Mouse (Mus musculus): ENCODE results near the gene Meis1.

Meis1 gene

DNA sequence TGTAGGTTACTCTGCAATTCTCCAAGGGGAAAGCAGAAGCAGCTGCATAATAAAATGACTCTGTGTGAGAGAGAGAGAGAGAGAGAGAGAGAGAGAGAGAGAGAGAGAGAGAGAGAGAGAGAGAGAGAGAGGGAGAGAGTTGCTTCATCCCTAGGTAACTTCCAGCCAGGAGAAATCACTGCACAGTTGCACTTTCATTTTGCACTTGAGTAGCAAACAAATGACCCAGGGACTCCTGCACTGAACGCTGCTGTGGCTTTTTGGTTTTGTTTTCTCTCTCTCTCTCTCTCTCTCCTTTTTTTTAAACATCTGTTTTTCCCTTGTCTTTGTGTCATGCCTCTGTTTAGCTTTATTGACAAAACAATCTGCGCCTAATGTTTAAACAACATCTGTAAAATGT lies 118.3 kb downstream of the Meis1 start:
- no peak for DNase-seq

GRCm38 (mm10) chr11:18898862-18899261 lies 119.9 kb downstream of the Meis1 start:
- no peak for DNase-seq

- DNase-seq = no peak
Measured at GRCm38 (mm10) chr11:18897921-18898646, 120.7 kb downstream of the Meis1 start.

- DNase-seq = no peak
Measured at GRCm38 (mm10) chr11:18897250-18897649, 121.5 kb downstream of the Meis1 start.

DNA sequence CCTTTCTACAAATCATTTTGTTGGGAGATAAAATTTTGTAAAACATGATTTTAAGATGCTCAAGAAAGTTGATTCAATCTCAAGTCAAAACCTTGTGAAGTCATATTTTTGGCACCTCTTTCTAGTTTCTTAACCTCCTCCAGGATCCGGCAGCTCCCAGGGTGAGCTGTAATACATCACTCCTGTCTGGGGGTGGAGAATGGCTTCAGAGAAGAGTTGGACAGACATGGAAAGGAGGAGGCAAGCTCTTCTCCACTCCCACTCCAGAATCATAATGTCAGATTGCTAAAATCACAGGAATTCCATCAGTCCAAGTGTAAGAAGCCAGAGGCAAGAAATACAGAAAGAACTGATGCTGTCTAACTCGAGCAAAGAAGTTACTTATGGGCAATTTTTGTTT lies 126.3 kb downstream of the Meis1 start:
- no peak for DNase-seq

DNA sequence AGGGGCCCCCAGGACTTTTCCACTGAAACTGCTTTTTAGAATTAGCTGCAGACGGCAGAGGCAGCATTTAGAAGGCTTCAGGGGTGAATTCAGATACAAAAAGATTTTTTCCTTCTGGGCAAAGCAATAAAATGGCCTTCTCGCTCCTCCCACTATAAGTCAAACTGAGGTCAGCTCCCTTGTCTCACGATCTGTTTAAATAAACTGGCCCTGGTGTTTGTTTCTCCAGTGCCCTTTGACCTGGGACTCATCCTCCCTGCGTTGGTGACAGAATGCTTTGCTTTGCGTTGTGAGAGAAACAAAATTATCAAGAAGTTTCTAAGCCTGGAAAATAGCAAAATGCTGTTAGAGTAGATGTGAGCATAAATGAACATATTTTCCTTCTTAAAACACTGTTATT lies 129.6 kb downstream of the Meis1 start:
- no peak for DNase-seq

DNA sequence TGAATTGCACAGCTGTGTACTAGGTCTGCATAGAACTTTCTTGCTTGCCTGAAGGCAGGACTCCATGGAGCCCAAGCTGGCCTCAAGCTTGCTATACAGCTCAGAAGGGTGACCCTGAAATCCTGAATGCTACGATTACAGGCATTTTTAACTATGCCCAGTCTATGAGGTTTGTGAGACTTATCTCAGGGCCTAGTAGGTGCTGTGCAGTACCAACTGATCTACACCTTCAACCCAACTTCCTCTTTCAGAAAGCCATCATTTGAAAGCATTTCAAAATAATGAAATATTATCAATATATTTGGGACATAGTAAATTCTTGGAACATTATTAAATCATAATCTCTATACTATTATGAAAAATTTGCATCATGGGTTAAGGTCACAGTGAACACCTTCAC lies 130.1 kb downstream of the Meis1 start:
- no peak for DNase-seq

DNA sequence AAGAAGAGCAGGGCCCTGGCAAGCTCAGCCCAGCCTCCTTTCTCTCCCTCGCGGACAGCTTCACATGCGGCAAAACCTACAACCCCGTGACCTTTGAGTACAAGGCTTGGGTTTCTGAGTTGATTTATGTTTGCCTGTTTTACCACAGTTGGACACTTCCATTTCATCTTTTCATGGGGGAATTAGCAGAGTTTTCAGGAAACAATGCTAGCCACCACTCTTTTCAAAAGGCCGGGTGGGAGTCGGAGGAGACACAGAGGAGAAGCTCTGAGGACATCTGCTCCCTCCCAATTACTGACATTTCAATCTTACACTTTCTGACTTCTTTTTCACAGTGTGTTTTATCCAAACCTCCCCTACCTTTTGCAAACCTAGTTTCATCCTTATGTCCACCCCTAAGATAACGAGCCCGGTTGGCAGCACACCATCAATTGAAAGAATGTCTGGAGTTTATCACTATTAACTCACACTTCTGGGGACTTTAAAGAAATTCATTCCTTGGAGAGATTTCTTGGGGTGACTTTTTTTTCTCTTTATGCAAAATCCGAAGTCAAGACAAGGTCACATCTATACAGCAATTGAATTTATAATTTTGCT lies 133.0 kb downstream of the Meis1 start:
- no peak for DNase-seq

DNA sequence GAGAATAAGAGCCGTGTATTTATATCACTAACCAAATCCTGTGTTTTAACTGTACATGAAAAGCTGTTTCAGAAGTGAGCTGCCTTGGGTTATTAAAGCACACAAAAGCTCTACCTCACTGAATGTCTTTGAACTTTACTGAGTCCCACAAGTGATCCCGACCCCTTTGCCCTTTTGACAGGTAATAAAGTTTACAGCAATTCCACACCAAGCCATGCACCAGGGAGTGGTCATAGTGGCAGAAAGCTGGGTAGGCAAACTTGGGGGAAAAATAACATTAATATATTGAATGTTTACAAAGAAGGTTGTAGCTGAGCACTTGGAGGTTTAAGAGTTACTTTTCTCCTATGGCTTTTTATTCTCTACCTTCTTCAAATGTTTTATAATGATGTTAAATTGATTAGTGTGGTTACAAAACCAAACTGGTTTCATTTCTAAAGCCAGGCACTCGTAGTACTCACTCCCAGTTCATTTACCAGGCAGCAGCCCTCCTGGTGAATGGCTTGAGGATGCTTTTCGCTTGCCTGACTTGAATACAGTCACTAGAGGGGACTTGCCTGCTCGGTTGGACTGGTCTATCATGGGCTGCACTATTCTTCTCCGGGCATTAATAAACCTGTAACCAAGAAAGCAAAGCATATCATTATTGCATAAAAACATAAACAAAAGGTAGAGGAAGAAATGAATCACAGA lies 133.6 kb downstream of the Meis1 start:
- no peak for DNase-seq

DNA sequence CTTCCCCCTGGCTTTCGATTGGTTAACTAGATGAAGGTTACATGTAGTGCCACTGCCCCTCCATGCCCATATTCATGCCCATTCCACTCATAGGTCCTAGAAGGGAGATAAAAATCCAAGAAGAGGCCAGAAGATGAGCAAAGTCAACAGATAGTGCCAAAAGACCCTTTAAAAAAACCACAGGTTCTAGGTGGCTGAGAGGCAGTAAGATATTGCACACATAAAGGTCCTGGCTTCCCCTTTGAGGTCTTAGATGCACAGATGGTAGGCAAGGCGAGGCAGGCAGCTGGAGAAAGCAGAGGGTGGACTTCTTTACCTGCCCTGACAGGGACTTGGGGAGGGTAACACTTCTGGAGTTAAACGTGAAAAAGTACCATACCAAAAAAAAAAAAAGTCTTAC lies 134.8 kb downstream of the Meis1 start:
- DNase-seq = no peak

DNA sequence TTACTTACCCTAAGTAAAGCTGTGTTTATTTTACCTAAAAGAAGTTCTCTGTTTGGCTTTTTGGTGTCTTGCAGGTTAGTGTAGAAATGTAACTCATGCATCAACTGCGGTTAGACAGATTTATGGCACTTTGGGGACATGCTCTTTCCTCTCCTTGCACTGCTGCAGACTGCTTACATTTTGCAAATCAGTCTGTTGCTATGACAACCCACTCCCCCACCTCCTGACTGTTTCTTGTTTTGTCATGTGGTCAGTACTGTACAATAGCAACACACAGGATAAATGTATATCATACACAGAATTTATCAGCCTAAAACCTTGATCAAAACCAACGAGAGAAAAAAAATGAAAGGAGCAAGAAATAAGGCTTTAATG lies 135.3 kb downstream of the Meis1 start:
- no peak for DNase-seq

DNA sequence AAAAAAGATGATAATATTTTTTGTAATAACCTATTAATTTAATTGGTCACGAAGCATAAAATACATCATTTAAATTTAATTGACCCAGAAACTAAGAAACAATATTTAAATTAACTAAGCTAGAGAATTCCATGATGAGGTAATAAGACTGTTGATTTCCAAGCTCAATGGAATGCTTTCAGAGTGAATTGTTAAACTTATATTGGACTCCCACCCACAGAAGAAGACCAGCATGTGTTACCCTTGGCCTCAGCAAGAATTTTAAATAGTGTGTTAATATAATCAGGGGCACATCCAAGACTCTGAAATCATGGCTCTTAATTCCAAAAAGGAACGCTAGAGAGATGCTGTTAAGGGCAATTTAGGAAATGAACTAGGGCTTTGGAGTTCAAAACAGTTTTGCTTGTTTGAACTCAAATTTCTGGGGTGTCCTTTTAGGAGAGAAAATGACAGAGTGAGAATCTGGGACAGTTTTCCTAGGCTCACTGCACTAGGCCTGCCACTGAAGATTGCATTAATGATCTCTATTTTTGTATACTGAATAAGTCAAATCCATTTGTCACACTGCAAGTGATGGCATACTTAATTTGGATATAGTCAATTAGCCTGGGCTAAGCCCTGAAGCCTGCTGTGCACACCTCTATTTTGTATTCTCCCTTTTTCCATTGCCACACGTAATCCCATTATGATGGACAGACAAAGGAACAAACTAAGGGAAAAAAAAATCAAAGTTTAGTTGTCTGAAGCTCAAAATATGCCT lies 135.9 kb downstream of the Meis1 start:
- DNase-seq = no peak

GRCm38 (mm10) chr11:18882315-18882714 lies 136.5 kb downstream of the Meis1 start:
- no peak for DNase-seq

DNA sequence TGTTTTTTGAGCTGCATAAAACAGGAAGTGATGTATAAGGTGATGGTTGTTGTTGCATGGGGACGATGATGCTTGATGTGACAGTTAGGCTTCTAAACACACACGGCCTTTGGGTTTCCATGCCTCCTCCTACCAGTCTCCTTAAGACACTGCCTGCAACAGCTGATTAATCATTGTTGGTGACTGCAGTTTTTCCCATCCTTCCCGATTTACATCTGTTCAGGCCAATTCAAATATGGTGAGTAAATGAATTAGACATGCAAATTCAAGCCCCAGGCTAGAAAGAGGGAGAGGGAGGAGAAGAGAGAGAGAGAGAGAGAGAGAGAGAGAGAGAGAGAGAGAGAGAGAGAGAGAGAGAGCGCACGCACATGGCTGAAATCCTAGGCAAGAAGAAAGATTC lies 138.0 kb downstream of the Meis1 start:
- no peak for DNase-seq

DNA sequence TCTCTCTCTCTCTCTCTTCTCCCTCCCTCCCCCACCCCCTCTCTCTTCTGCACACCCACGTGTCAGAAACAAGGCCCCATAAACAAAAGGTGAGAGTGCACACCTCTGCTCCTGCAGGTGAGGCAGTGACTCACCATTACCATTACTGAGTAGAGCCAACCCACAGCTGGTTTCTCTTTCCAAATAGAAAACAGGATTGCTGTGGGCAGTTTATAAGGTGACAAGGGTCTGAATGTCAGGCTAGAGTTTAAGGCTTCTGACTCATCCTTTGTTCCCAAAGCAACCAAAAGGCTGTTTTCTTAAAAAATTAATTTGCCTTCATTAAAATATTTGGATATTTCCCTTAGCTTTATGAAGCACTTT lies 139.3 kb downstream of the Meis1 start:
- DNase-seq = no peak

DNA sequence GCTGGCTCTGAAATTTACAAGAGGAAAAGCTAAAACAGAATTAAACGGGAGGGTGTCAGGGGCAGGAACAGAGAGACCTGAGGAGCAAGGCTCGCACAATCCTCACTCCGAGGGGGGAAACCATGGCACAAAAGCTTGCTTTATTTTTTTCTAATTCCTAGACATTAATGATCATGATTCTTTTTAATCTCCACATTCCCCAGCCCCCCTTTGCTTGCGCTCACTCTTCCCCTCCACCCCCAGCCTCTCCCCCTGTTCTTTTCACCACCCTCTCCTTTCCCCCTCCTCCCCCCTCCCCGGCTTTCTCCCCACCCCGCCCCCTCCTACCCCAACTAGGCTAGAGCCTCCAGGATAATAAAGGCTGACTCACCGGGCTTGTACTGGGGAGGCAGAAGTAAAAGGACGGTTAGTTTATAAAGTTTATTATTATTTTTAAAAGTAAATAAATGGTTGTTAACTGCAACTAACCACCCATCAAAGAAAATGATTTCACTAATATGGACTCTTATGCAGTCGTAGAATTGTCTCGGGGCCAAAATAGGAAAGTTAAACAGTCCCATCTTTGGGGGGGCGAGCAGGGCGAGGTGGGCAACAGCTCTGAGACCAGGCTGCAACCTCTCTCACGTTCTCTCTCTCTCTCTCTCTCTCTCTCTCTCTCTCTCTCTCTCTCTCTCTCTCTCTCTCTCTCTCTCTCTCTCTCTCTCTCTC lies 139.9 kb downstream of the Meis1 start:
- no peak for DNase-seq

DNA sequence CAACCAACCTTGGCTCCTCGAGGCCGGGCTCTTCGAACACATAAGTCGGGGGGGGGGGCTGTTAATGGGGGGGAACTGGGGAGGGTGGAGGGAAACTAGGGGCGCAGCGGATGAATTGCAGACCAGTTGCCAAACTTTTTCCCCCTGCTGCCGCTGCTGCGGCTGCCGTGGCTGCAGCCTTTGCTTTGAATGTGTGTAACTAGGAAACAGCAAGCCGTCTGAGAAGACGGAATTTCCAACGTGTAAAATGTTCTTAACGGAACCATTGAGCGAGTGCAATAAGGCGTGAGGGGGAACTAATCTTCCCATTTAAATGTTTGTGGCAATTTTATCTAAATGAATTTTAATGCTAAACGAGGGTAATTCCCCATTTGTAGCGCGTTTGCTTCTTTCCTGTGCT lies 140.8 kb downstream of the Meis1 start:
- no peak for DNase-seq

DNA sequence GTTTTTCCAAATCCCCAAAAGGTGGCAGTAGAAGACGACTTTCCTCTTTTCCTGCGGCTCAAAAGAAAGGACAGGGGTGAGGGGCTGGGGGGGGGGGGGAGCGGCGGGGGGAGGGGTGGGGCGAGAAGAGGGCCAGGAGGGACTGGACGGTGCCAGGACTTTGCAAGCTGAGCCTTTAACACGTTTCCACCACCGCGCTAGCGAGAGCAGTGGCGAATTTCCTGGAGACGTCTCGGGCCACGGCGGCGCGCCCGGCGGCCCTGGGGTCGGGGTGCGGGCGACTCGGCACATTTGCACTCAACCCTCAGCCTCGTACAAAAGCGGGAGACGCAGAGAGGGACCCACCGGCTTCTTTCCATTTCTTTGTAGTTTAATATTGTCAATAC lies 141.2 kb downstream of the Meis1 start:
- peak; percentile 26 for DNase-seq

DNA sequence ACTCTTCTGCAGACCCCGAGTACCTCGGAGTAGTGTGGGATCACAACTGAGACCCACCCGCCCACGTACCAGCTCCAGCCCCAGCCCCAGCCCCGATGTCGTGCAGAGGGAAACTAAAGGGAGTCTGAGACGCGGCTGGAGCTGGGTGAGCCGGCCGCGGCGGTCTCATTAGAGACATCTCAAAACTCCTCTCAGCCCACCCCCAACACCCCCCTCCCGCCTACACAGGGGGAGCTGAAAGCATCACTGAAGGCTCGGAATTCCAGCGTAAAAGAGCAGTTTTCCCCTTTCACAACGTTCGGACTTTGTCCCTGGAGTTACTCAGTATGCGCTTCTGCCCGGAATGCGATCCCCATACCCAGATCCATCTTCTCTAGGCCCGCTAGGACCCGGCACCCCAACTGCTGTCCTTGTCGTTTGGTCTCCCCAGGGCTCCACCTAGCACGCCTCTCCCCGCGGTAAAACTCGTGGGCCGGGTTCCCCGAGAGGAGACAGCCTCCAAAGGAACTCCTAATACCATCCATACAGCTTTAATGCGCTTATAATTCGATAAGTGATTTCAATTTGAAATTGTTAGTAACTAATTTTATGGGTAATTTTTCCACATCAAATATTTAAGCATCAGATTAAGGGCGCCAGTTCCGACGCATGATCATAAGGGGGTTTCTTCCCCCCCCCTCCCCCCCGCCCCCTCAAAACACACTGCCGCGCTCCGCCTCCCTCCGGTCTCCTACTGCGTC lies 141.7 kb downstream of the Meis1 start:
- no peak for DNase-seq

DNA sequence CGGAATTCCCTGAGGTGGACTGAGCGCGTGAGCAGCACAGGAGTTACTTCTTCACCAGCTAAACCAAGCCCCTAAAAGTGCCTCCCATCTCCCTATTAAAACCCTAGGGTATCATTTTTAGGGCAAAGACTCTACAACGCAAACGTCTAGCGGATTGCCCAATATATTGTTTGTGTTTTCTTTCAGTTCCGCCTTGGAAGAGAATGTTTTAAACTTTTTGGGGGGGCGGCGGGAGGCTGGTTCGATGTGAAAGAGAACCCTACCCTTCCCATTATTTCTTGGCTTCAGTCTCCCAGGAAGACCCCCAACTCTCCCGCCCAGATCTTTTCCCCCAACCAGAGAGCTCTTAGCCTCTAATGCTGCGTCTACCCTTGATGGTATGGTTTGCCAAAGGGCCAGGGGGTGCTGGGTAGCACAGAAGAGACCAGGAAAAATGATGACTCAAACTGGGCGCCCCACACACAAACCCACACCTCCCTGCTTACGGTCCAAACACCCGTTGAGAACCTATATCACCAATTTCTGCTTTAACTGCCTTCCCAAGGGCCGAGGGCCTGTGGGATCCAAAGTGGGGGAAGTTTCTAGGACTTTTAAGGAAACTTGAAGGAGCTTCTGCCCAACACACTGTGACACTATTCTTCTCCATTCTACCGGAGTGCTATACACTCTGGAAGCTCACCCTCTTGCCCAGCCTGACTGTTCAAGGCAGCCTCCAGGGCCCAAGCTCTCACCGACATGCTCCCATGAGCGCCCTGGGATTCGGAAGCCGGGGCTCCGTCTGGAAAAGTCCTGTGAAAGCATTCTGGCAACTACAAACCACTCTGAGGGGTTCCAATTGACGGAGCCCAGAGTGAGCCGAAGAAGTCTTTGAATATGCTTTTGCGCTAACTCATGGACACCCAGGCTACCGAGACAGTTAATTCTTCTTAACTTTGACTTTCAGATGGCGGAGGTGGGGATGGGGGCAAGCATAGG lies 142.6 kb downstream of the Meis1 start:
- DNase-seq = no peak

Measured in kidney, adult 11 months (tissue).